Mouse (Mus musculus) lung, adult 2 months (tissue): ENCODE measurements around the gene Msrb1.

ENCODE experiments used
- CTCF ChIP-seq: fragments of 200-500 bp; IDR thresholded peaks from 2 replicates; pipeline ENCODE4 v1.5.1; 2011; ENCODE audit warnings: mild to moderate bottlenecking, low read length, control low read depth; ENCODE audit not compliant: insufficient read depth
- POLR2A ChIP-seq: fragments of 200-500 bp; IDR thresholded peaks from 2 replicates; pipeline ENCODE4 v1.6.1; 2011; ENCODE audit warnings: low read depth, mild to moderate bottlenecking, control low read depth, low read length, borderline replicate concordance; ENCODE audit errors: extremely low read depth

- TF ChIP-seq CTCF (no peak), POLR2A (no peak)
Observed at GRCm38 (mm10) chr17:24775173-24775572, 38.7 kb downstream of the Msrb1 start.
